Mouse (Mus musculus): ENCODE results near the gene Paip2b. TPM values are rescaled to one million over a fixed set of nuclear protein-coding genes. Genes with fewer than 3 reads are reported as not detected.
"Not testable (repeated sequence)": the region's sequence is repeated elsewhere in the genome, so short reads cannot be mapped to it uniquely, and the experiment has no call there.

Paip2b gene
- total RNA-seq (2021): 10 to 100 TPM; 24.8 to 25.4 TPM
- long read RNA-seq, experiment 1, partial matches to known transcripts: 0 of 12 reads
- long read RNA-seq, experiment 1, other reads (novel, unspliced or antisense): 6 of 12 reads
- long read RNA-seq, experiment 2, partial matches to known transcripts: 0 of 2 reads
- long read RNA-seq, experiment 2, other reads (novel, unspliced or antisense): 1 of 2 reads

- peak; percentile 98 for DNase-seq
Measured at GRCm38 (mm10) chr6:83831606-83832123, at the start of gene Paip2b. Gene Paip2b, minus strand, starts transcription at chr6:83831741.

DNA sequence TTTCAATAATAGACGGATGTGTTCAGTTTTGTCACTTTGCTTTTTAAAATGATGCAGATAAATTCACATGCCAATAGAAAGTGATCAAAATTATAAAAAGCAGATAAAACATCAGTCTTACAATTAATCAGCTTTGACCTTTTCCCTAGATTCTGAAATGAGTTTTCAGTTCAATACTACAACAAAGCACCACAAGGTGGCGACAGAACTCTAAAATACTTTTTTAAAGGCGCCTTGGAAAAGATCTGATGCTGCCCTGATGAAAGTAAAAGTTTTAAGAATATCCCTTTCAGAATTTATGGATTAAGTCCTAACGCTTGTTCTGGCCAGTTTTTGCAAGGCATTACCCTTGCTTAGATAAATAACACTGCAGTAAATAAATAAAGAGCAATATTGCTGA lies 48.3 kb upstream of the Paip2b start:
- peak; percentile 77 for DNase-seq

- DNase-seq: peak; percentile 81
Measured at GRCm38 (mm10) chr6:83867598-83868585, 36.4 kb upstream of the Paip2b start.

GRCm38 (mm10) chr6:83866954-83867597 lies 35.5 kb upstream of the Paip2b start, which contains the start of gene Zfp638:
Gene Zfp638, plus strand, starts transcription at chr6:83867109.
- peak; percentile 98 for DNase-seq

DNA sequence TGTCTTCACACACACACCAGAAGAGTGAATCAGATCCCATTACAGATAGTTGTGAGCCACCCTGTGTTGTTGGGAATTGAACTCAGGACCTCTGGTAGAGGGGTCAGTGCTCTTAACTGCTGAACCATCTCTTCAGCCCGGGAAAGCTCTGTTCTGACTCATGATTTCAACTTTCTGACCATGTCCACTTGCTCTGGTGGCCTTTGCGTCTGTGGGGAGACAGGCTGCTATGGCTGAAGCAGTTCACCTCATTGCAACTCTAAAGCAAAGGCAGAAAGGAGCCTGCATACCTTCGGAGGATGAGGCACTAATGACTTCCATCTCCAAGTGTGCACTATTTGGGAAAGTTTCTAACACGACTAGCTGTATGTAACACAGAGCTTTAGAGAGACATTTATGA lies 34.9 kb upstream of the Paip2b start:
- no peak for DNase-seq

- no peak for DNase-seq
Measured at GRCm38 (mm10) chr6:83863538-83863937, 32.0 kb upstream of the Paip2b start.

DNA sequence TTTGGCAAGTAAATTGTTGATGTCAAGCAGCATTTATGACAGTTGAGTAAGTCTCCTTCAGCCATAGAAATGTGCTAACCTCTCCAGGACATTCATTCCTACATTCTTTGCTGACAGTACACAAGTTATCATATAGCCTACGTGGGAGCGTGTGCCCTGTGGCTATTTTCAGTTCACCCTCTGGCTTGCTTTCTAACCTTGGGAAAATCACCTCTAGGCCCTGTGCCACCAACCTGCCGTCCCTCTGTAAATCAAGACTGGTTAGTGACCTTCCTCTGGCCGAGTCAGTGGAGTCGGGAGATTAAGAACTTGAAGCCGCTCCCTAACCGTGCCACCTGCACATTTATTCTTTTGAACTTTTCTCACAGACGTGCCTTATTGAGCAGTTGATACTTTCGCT lies 28.5 kb upstream of the Paip2b start:
- peak; percentile 65 for DNase-seq

- DNase-seq: no peak
Measured at GRCm38 (mm10) chr6:83857476-83857875, 25.9 kb upstream of the Paip2b start.

DNA sequence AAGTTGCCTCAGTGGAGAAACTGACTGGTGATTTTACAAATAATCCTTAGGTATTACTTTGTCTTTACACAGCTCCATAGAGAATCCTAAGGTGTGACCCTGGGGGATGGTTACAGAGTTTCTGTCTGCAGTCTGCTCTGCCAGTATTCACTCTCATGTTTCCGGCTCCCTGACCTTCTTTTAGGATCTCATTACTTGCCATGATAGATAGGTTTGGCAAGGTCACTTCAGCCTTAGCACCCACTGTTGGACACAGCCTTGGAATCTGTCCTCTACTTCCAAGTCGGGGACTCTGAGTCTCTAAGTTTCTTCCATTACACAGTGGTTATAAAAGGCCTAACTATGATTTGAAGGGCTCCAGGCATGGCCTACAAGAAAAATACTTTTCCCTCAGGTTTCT lies 17.9 kb upstream of the Paip2b start:
- no peak for DNase-seq

GRCm38 (mm10) chr6:83846141-83846540 lies 14.6 kb upstream of the Paip2b start:
- no peak for DNase-seq

GRCm38 (mm10) chr6:83844913-83845312 lies 13.4 kb upstream of the Paip2b start:
- no peak for DNase-seq

GRCm38 (mm10) chr6:83840086-83840485 lies 8.5 kb upstream of the Paip2b start:
- no peak for DNase-seq

DNA sequence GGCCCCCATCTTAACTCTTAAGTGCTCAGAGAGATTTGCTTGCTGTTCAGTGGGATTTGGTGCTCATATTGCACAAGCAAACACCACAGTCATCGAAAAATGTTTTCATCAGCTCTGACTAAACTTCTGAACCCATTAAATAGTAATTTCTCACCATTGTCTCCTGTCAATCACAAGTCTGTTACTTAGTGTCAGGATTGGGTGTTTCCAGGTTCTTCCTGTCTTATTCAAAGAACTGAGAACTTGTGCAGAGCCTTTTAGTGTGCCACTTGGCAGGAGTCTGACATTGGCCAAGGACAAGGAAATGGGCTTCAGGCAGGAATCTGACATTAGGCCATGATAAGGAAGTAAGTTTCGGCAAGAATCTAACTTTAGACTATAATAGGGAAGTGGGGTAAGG lies 6.5 kb upstream of the Paip2b start:
- DNase-seq: no peak

DNA sequence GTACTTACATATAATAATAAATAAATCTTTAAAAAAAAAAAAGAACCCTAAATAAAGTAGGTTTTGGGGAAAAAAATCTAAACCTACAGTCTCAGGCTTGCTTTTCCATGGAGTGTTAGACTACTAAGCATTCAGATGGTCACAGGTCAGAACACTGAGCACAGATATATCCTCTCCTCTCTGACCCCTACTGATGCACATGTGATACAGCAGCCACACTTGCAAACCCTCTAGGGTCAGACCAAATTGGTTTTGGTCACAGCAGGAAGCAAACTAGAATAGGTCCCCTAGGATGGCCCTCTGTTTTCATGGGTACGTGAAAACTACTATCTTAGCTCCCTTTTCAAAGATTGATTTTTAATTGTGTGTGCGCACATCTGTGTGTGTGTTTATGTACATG lies 5.3 kb upstream of the Paip2b start:
- DNase-seq: no peak

DNA sequence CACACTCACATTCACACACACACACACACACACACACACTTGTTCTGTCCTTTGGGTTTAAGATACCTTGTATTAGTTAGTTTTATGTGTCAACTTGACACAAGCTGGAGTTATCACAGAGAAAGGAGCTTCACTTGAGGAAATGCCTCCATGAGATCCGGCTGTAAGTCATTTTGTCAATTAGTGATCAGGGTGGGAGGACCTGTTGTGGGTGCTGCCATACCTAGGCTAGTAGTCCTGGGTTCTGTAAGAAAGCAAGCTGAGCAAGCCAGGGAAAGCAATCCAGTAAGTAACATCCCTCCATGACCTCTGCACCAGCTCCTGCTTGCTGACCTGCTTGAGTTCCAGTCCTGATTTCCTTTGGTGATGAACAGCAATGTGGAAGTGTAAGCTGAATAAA lies 852 bp upstream of the Paip2b start:
- DNase-seq: not testable (repeated sequence)

DNA sequence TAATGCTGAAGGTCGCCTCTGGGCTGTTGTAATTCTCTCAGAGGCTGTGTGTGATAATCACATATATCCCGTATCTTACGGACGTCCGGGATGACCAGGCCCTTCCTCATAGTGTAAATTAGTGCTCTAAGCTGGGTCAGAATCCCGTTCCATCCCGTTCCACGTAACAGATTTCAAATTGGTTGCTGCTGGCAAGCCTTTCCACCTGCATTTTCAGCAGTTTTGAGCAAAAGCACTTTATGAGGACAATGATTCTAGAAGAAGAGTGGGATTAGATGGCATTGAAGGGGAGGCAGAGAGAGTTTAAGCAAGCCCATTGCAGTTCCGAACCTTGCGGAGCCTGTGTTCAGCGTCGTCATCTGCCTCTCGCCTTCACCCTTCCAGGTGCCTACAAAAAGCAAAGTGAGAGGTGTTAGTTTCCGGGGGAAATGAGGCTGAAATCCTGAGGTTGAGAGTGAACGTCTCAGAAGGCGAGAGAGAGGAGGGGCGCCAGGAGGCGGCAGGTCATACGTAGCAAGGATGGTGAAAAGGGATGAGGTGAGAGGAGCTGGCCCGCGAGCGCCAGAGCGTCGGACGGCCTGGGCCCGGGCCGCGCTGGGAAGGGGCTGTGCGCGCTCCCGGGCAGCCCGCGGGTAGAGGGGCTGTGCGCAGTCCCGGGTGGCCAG lies 468 bp downstream of the Paip2b start:
- no peak for DNase-seq

DNA sequence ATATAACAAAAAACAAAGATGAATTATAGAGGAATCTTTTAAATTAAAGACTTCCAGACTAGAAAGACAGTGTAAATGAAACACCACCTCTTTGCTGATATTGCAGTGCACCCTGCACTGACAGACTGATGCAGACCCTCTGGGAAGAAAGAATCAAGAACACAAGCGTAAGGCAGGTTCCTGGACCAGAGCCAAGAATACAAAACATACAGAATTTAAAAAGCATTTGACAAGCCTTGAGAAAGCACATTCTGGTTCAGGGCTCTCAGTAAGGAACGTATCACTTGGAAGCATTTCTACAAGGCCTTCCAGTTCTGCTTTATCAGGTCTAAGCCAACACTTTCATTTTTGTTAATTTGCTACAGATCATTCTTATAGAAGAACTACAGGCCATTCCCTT lies 9.7 kb downstream of the Paip2b start:
- no peak for DNase-seq

GRCm38 (mm10) chr6:83820727-83821515 lies 10.6 kb downstream of the Paip2b start:
- no peak for DNase-seq

DNA sequence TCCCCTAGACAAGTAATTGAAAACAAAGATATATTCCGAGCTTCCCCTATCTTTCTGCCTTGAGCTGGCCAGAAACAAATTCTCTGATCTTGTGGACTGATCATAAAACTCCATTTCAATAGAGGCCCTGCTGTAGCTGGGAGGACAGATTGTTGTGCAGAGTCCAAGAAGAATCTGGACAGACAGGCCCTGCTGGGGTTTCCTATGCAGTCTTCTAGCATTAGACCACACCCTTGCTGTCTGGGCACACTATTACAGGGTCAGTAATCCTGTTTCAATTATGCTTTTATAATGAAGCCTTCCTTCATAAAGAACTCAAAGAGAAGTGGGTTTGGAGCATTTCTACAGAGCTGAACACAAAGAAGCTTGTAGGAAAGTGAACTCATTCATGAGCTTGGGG lies 12.5 kb downstream of the Paip2b start:
- no peak for DNase-seq

DNA sequence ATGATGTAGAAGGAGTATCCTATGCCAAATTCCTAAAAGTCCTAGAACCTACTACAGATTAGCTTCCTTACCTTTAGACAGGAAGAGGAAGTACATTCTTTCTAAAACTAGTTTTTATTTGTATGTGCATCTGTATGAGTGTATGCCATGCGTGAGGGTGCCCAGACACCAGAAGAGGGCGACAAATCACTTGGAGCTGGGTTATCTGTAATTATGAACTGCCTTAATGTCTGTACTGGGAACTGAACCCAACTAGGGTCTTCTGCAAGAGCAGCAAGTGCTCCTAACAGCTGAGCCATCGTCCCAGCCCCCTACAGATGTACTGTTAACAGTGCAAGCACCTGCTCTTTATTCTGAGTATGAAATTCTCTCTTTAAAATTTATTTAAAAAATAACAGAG lies 15.7 kb downstream of the Paip2b start:
- no peak for DNase-seq

DNA sequence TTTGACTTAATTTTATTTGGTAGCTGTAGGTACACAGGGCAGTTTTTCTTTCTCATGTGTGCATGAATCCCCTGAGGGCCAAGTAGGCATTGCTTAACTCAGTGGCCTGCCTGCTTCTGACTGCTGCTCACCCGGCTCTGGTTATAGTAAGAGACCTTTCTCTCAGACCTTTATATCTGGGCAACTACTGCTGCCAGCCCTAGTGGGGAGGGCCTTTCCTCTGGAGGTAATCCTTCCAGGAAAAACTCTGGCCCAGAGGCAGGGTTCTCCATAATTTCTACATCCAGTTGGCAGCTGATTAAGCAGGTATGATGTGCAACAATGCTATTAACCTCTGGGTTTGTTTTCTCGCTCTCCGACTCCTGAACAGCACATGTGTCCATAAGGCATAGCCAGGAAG lies 28.7 kb downstream of the Paip2b start:
- DNase-seq: peak; percentile 50
